Mouse (Mus musculus) heart, embryonic 13.5 days (tissue): Measurements from ENCODE around the gene Melk. TPM values are rescaled to one million over a fixed set of nuclear protein-coding genes. Genes with fewer than 3 reads are reported as not detected.
A peak's percentile ranks its signal among the peaks of the same experiment; 100 is the strongest.

Experiments
- ATAC-seq: fragments of 200-750 bp; cut with Nextera tagmentation; 2 replicates; pipeline ENCODE4 v1.8.0; 2017; ENCODE audit warnings: moderate TSS enrichment; ENCODE audit not compliant: insufficient number of reproducible peaks, low FRiP score, low TSS enrichment; ENCODE audit errors: extremely low read depth
- H3K27ac ChIP-seq: fragments of 300-500 bp; sonication (generic); replicated peaks from 2 replicates; pipeline ENCODE4 v1.5.1; 2015; ENCODE audit warnings: moderate library complexity, mild to moderate bottlenecking, inconsistent platforms
- H3K27me3 ChIP-seq: fragments of 300-500 bp; sonication (generic); replicated peaks from 2 replicates; pipeline ENCODE4 v1.6.1; 2015; ENCODE audit warnings: mild to moderate bottlenecking, inconsistent platforms
- H3K36me3 ChIP-seq: fragments of 300-500 bp; sonication (generic); 2 replicates; pipeline ENCODE4 v1.6.1; 2015; ENCODE audit warnings: mild to moderate bottlenecking, inconsistent platforms
- H3K4me1 ChIP-seq: fragments of 300-500 bp; sonication (generic); 2 replicates; pipeline ENCODE4 v1.6.1; 2015; ENCODE audit warnings: inconsistent platforms
- H3K4me2 ChIP-seq: fragments of 300-500 bp; sonication (generic); 2 replicates; pipeline ENCODE4 v1.6.1; 2015; ENCODE audit warnings: inconsistent platforms, mild to moderate bottlenecking, moderate library complexity
- H3K4me3 ChIP-seq: fragments of 300-500 bp; sonication (generic); 2 replicates; pipeline ENCODE4 v1.5.1; 2015; ENCODE audit warnings: moderate library complexity, mild to moderate bottlenecking, inconsistent platforms
- H3K9ac ChIP-seq: fragments of 300-500 bp; sonication (generic); 2 replicates; pipeline ENCODE4 v1.6.1; 2015; ENCODE audit warnings: inconsistent platforms, mild to moderate bottlenecking, moderate library complexity
- H3K9me3 ChIP-seq: fragments of 300-500 bp; sonication (generic); 2 replicates; pipeline ENCODE4 v1.6.1; 2016; ENCODE audit warnings: inconsistent platforms
- WGBS: fragments of 180-500 bp; shearing (Covaris S2); methylation state at CpG from one replicate; pipeline ENCODE4 v1.1.7; 2015; ENCODE audit warnings: mixed read lengths; 5-methylcytosine and 5-hydroxymethylcytosine counted together
- polyA plus RNA-seq: library from polyadenylated mRNA; unstranded; fragments of >200 nt; fragmentation: Nextera tagmentation; extraction: Ambion mirVana; gene quantifications from 2 replicates; pipeline ENCODE4 v1.2.1, GENCODE M21; 2015

The Melk gene
- polyA plus RNA-seq, 1 experiment from 2014 or later = 28.4 TPM

DNA sequence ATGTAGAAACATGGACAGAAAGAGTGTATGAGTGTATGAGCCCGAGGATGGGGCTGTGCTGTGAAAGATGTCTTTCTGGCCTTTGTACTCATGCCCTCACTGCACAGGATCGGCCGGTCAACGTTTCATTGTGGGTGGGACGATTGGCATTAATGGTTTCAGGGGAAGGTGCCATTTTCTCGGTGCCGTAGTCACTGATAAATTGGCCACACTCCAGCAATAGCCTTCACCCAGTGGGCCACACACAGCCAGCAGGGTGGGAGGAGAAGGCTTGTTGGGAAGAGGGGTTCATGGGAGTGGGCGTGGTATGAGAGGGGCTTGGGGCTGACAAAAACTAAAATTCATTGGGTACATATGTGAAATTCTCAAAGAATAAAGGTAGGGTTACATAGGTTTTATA is 34.3 kb downstream of the Melk start:
- no peak overlapping the region for H3K4me3 ChIP-seq
- H3K9me3 ChIP-seq = no peaks in the 10 kb centered on the region
- peaks cover 48% of the 10 kb centered on the region for H3K36me3 ChIP-seq
- H3K27ac ChIP-seq = no peak overlapping the region
- H3K9ac ChIP-seq = no peak overlapping the region
- 0 out of 2 replicates have a peak, but pooled peaks cover 3% of the 10 kb centered on the region for H3K4me1 ChIP-seq
- no peak overlapping the region for H3K4me2 ChIP-seq
- ATAC-seq = no peak
- 91% methylated on average over 8 of the region's 8 CpGs for WGBS
- H3K27me3 ChIP-seq = no peaks in the 10 kb centered on the region

GRCm38 (mm10) chr4:44361670-44362069 is 61.0 kb downstream of the Melk start:
- no peak for ATAC-seq
- WGBS = 90% methylated on average over 7 of the region's 7 CpGs
- H3K9me3 ChIP-seq = no peaks in the 10 kb centered on the region

GRCm38 (mm10) chr4:44363434-44364013 is 62.8 kb downstream of the Melk start:
- 48% methylated on average over 12 of the region's 12 CpGs for WGBS
- Histone ChIP-seq H3K27ac (peak overlapping the region; percentile 22), H3K4me2 (0 out of 2 replicates have a peak overlapping the region, but pooled peaks have one; percentile 16), H3K9me3 (no peaks in the 10 kb centered on the region), H3K4me3 (no peak overlapping the region), H3K27me3 (no peaks in the 10 kb centered on the region), H3K9ac (0 out of 2 replicates have a peak overlapping the region, but pooled peaks have one; percentile 3), H3K36me3 (peaks cover 49% of the 10 kb centered on the region), H3K4me1 (peaks cover 9% of the 10 kb centered on the region)
- no peak for ATAC-seq

More at GRCm38 (mm10) chr4:44361670-44362069, 61.0 kb downstream of the Melk start:
- H3K9ac ChIP-seq = no peak overlapping the region
- H3K36me3 ChIP-seq = peaks cover 51% of the 10 kb centered on the region
- peaks cover 9% of the 10 kb centered on the region for H3K4me1 ChIP-seq
- no peak overlapping the region for H3K4me2 ChIP-seq
- no peaks in the 10 kb centered on the region for H3K27me3 ChIP-seq
- no peak overlapping the region for H3K27ac ChIP-seq
- no peak overlapping the region for H3K4me3 ChIP-seq

- 78% methylated on average over 37 of the region's 37 CpGs for WGBS
Measured at GRCm38 (mm10) chr4:44392231-44393216, 91.8 kb downstream of the Melk start.

GRCm38 (mm10) chr4:44402607-44403006 is 101.9 kb downstream of the Melk start:
- H3K9me3 ChIP-seq = no peaks in the 10 kb centered on the region
- H3K4me1 ChIP-seq = no peaks in the 10 kb centered on the region
- no peaks in the 10 kb centered on the region for H3K36me3 ChIP-seq
- peaks cover 11% of the 10 kb centered on the region; the same call in 1 of the 2 replicates for H3K27me3 ChIP-seq
- no peak overlapping the region for H3K4me2 ChIP-seq
- ATAC-seq = no peak
- no peak overlapping the region for H3K9ac ChIP-seq
- H3K4me3 ChIP-seq = no peak overlapping the region
- H3K27ac ChIP-seq = no peak overlapping the region
- WGBS = 6% methylated on average over 5 of the region's 5 CpGs

More at GRCm38 (mm10) chr4:44392231-44393216, 91.8 kb downstream of the Melk start:
- H3K4me3 ChIP-seq = no peak overlapping the region
- H3K9me3 ChIP-seq = no peaks in the 10 kb centered on the region
- H3K27me3 ChIP-seq = no peaks in the 10 kb centered on the region
- no peak overlapping the region for H3K9ac ChIP-seq
- no peaks in the 10 kb centered on the region for H3K36me3 ChIP-seq
- ATAC-seq = no peak
- no peak overlapping the region for H3K4me2 ChIP-seq
- no peaks in the 10 kb centered on the region for H3K4me1 ChIP-seq
- H3K27ac ChIP-seq = no peak overlapping the region

DNA sequence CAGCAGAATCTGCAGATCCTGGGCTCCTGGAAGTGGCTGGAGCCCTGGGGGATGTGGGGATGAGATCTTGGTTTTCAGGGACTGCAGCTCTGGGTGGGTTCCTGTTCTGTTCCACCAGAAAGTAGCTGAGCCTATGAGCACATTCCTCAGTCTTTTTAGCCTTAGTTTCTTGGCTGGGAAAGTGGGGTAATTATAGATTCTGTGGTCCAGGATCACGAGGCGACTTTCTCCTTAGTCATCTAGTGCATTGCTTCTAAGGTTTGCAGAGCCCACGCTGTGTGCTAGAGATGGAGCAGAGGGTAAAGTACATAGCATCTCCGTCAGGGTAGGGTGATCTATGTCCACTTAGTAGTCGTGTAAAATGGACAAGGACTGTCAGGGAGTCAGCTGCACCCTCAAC is 103.8 kb downstream of the Melk start:
- Histone ChIP-seq H3K9ac (no peak overlapping the region), H3K9me3 (no peaks in the 10 kb centered on the region), H3K27ac (no peak overlapping the region), H3K4me2 (no peak overlapping the region), H3K27me3 (peaks cover 11% of the 10 kb centered on the region; the same call in 1 of the 2 replicates), H3K36me3 (no peaks in the 10 kb centered on the region), H3K4me1 (no peaks in the 10 kb centered on the region), H3K4me3 (no peak overlapping the region)
- no peak for ATAC-seq
- WGBS = 75% methylated on average over 5 of the region's 5 CpGs

Other genes with a start within 250 kb of the Melk start
- gene Gne, start 216.7 kb upstream of the Melk start, polyA plus RNA-seq = 29.5 and 32.6 TPM in 2 replicates
- 15.5 and 15.6 TPM in 2 replicates for gene Rnf38, start 67.1 kb upstream of the Melk start, polyA plus RNA-seq